Mouse (Mus musculus): ENCODE measurements around the gene Hoxd4. TPM values are rescaled to one million over a fixed set of nuclear protein-coding genes. Genes with fewer than 3 reads are reported as not detected.
A peak's percentile ranks its signal among the peaks of the same experiment; 100 is the strongest.

The Hoxd4 gene
- total RNA-seq, 2 experiments from 2014 or later = 7.0 to 18.8 TPM

DNA sequence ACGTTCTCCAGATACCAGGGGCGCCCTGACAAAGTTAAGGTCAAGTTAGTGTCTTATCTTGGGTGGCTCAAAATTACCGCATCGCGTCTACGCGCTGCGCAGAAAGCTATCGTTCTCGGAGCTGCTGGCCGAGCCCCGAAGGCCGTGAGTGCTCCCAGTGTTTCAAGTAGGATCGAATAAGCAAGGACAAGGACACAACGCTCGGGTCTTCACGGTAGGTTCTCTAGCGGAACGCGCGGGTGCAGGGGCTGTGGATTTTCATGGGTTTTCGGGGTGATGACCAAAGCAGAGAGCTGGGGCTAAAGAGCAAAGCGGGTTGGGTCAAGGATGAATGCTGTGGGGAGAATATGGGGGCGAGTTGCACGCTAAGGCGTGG is 32.1 kb upstream of the Hoxd4 start:
- no peak for DNase-seq

DNA sequence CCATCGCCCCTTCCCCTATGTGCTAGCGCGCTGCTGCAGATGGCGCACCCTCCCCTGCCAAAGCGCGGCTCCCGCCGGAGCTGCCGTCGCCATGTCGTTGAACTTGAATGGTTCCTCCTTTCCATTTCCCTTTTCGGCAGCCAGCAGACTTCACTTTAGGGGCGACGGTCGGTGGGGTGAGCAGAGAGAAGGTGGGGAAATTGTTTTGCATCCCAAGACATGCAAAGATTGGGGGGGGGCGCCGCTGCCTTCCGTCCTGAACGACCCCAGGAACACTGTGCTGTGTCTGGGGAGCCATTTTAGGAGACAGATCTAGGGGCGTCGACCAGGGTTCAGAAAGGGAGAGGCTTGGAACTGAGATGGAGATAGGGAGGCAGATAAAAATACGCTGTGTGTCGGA is 31.7 kb upstream of the Hoxd4 start:
- no peak for DNase-seq

DNA sequence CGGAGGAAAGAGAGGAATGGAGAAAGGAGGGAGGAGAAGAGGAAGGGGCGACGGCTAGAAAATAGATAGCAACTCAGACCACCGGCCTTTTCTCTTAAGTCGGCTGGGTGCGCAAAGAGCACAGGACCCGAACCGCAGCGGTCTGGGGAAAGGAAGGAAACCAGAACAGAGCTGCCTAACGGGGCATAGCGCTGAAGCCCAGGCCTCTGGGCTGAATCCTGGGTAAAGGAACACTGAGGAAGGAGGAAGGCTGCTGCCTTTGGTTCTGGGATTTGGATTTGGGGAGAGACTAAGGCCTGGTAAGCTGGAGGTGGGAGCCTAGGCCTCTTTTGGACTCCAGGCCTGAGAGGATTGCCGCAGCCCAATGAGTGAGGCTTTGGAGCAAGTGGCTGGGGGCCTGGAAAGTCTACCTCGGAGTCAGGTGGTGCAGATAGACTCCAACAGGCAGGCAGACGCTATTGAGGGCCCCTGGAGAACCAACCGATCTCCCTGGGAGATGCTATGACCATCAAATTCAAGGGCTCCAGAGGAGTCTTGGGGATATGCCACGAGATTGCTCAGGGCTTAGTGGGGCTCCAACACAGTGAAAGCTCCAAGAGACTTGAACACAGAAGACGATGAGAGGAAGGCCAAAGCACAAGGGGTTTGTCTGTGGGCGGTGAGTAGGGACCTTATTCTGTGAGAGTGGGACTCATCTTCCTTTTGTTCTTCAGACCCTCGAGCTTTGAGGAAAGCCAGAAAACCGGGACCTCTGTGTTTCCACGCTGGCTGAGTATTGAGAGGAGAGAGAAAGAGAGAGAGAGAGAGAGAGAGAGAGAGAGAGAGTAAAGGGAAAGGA is 30.9 kb upstream of the Hoxd4 start:
- no peak for DNase-seq

DNA sequence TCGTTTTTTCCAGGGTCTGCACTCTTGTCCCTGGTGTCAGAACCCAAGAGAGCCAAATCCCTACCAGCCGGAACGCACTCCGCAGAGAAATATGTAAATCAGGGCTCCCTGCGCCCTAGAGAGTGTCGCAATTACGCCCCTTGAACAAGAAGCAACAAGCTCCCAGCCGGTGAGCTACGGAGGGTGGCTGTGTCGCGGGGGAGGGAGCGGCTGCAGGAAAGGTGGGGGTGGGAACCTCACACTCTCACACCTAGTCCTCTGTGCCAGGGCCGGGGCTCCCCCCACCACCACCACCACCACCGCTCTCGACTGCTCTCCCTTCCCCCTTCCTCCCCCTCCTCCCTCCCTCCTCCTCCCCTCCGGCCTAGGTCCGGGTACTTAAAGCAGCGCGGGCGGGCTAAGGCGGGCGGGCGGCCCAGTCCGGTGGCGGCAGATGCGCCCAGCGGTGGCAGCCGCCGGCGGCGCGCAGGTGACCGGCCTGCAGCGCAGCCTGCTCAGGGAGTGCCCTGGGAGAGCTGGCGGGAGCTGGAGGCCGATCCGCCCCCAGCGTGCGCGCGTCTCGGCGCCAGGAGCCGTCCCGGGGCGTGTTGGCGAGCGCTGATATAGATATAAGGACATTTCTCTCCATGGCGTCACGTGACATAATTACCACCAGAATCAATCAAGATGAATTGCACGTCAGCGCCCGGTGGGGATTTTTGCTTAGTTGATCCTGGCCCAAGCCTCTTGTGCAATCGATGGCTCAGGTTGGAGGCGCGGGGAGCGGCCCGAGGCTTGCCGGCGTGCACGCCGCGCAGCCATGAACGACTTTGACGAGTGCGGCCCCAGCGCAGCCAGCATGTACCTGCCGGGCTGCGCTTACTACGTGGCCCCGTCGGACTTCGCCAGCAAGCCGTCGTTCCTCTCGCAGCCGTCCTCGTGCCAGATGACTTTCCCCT is 29.9 kb upstream of the Hoxd4 start:
- no peak for DNase-seq

DNA sequence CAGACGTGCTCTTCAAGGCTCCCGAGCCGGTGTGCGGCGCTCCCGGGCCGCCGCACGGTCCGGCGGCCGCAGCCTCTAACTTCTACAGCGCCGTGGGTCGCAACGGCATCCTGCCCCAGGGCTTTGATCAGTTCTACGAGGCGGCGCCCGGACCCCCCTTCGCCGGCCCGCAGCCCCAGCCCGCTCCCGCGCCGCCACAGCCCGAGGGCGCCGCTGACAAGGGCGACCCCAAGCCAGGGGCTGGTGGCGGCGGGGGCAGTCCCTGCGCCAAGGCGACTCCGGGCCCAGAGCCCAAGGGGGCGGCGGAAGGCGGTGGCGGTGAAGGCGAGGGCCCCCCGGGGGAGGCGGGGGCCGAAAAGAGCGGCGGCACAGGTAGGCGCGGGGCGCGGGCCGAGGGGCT is 28.9 kb upstream of the Hoxd4 start:
- DNase-seq = no peak

DNA sequence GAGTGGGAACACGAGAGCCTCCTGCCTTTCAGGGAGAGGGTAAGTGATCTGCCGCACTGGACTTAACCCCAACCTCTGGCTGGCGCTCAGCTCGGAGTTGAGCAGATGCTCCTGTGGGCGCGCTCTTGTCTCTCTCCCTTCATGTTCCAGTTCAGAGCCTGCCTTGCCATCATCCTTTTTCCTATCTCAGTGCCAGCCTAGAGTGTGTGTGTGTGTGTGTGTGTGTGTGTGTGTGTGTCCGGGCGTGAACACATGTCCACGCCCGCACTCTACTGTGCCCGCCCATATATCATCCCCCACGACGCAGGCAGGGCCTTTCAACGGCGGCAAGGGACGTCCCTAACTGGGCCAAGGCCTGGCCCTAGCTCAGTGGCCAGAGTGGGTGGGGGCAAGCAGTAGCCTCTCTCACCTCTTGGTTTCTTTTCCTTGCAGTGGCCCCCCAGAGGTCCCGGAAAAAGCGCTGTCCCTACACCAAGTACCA is 28.2 kb upstream of the Hoxd4 start:
- no peak for DNase-seq

DNA sequence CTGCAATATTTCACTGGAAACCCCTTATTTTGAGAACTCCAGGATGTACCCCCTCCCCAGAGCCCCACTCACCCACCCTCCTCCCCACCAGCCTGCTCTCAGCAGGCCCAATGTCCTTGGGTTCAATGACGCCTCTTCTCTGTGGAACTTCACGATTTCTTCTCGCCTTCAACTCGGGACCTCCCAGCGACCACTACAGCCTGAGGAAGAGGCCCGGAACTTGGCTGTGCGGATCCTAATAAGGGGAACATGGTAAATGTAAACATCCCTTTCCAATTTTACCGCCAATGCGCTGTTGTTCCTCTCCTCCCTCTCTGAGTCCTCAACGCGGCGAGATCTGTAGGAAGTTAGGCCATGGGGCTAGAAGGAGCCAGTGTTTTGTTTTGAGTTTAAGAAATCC is 27.6 kb upstream of the Hoxd4 start:
- DNase-seq = no peak

DNA sequence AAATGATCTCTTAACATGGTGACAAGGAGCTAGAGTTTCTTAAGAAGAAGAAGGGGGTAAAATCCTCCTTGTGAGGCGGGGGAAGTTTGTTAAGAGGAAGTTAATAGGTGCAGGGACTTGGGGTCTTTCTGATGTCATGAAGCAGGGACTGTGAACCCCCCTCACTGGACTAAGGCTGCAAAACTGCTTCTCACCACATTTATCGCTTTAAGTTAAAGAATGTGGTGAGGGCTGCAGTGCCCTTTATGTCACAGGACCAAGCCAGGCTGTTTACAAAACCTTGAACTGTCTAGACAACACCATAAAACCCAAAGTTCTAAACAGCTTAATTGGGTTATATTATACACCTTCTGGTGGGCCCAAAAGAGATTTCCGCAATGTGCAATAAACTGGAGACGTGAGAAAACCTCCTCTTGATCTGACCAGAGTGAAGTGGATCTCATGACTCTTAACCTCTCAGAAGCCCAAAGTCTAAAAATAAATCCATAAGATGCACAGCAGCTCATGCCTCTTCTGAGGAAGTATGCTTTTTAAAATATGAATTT is 26.6 kb upstream of the Hoxd4 start:
- no peak for DNase-seq

DNA sequence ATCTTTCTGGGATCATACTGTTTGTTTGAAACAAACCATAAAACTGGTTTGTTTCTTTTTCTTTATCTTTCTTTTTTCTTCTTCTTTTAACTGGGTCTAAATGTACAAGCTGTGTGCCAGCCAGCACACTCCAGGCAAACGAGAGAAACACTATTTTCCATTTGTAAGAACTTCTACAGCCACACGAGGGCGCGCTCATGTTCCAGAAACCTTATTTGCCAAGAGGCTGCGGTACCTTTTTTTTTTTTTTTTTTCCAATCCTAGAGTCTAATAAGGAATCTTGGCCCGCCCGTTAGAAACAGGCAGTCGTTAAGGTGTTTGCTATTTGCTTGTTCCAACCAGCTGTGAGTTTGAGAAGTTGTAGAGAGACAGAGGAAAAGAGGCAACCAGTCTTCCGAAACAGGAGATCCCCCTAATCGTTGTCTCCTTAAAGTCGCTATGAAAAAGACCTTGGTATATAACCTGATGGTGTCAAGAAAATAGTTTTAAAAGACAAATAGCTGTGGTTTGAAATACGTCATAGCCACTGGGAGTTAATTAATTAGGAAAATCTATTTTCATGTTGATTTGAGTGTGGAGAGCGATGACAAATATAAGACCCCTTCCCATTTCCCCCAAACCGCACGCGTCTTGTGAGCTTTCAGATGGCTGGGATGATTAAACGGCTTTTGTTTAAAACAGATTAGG is 25.3 kb upstream of the Hoxd4 start:
- peak; percentile 72 for DNase-seq

DNA sequence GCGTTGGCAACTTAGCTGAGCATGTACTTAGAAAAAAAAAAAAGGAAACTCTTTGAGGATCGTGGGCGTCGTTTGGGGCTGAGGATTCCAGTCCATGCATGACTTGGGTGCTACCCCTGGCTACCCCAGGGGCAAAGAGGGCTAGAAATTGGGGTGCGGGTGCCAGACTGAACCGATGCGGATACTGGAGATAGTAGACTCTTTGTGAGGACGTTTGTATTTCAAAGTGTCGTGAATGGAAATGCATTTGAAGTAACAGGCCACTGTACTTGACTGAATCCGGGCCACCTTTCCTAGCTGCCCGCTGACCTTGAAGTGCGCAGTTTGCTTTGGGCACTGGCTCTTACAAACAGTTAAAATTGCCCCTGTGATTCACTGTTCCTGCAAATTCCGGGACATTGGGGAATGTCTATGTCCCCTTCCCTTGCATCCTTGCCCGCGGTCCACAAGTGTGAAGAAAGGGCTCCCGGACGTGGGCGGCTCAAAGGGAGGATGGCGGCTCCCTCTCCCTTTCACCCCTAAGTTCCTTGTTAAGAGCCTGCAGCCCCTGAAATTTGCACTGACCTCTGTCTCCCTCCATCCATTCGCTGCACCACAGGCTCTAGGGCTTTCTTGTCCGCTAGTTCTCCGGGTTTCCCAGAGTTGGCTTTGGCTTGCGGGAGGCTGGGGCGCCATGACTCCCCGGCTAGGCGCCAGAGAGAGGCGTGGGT is 24.6 kb upstream of the Hoxd4 start:
- no peak for DNase-seq

DNA sequence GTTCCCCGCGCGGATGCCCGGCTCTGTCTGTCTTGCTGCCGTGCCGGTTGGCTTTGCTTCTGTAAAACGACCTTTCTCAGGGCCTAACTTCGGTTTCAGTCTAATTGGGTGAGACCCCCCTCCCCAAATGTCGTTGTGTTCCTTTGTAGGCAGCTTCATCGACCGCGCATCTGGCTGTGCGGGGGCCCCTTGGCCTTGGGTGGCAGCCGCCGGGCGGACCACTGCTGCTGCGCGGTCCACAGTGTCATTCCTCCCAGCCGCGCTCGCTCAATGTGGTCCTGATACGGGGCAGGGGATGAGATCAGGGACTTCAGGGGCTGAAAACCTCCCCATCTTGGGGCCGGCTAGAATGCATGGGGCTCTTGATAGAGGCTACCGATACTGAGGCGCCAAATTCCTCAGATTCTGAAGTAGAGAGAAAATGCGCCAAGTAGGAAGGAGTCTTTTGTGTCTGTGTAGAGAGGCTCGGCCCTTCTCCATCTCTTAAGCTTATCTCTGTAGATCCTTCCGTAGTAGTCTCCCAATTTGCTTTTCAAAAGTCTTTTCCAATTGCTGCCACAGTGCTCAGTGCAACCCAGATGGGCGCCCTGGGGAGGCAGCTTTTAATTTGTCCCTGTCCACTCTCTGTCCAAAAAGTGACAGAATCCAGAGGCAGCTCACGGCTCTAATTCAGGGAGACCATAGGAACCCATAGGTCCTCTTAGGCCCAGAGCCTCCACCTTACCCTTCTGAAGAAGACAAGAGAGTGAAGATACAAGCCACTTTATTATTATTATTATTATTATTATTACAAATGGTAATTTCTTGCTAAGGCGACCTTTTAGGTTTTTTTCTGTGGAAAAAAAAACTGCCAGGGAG is 23.8 kb upstream of the Hoxd4 start:
- DNase-seq = no peak

DNA sequence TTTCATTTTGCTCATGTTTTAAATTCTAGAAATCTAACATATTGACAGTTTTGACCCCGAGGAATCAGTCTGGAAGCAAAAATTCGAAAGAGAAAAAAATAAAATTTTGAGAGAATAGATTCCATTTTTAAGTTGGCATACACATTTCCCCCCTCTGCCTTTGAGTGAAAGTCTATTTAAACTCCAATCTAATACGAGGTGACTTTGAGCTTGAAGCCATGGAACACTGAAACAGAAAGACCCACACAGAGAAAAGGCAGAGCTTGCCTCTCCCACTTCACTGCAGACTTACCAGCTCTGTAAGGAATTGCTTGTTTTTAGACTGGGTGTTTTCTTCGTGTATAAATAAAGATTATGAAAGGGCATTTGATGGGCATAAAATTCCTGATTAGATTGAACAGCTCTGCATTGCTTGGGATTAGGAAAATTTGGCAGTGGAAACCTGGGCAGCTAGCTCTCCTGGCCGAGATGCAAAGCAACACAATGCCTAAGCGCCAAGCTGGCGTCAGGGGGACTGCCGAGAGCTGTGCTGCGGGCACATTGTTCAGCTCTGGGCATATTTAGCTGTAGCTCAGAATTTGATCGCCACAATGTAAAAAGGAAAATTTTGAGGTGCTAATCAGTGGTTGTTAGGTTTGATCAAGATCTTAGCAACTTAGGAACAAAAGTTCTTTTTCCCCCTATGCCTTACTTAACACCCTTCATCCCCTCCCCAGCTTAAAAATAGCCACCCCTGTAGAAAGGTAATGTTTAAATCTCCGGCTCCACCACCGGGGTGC is 22.7 kb upstream of the Hoxd4 start:
- DNase-seq = no peak

DNA sequence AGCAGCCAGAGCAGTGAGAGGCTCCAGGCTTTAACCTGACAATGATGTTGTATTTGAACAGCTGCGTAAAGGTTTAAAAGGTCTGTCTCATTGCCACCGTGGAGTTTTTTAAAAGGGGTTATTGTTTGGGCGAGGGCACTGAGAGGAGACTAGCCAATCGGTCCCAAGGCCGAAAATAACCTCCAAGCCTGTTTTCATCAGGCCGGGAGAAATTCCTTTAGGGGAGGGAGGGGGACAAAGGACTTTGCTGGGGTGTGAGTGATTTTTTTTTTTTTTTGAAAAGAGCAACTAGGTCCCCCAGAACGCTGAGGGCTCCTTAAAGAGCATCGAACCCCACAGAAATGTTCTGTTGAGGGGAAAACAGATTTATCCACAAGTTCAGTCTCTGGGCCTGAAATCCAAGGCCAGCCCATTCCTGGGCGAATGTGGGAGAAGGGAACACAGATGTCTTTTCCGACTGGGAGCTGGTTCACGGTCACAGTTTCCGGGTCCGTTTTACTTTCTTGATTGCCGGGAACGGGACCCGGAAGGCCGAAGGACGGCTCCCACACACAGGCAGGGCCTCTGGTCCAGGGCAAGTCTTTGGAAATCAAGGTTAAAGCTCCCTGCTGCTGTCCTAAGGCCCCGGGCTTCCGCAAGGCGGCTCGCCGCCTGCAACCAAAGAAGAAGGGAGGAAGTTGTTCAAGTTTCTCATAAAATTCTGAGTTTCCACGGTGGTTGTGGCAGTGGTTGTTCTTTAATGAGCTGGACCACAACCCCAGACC is 22.0 kb upstream of the Hoxd4 start:
- no peak for DNase-seq

DNA sequence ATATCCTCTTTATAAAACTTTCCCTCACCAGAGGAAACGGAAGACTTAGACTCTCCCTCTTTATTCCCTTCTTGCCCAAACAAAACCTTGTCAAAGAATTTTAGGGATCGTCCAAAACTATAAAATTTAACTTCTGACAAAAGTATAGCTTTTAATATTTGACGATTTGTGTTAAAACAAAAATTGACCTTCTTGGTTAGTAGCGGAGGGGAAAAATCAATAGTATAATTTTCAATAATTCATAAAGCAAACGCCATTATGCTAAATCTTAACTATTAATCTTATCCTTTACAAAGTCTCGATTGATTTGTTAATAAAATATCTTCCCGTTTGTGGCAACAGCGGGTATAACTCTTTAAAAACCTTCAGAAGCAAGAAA is 21.4 kb upstream of the Hoxd4 start:
- DNase-seq = no peak

DNA sequence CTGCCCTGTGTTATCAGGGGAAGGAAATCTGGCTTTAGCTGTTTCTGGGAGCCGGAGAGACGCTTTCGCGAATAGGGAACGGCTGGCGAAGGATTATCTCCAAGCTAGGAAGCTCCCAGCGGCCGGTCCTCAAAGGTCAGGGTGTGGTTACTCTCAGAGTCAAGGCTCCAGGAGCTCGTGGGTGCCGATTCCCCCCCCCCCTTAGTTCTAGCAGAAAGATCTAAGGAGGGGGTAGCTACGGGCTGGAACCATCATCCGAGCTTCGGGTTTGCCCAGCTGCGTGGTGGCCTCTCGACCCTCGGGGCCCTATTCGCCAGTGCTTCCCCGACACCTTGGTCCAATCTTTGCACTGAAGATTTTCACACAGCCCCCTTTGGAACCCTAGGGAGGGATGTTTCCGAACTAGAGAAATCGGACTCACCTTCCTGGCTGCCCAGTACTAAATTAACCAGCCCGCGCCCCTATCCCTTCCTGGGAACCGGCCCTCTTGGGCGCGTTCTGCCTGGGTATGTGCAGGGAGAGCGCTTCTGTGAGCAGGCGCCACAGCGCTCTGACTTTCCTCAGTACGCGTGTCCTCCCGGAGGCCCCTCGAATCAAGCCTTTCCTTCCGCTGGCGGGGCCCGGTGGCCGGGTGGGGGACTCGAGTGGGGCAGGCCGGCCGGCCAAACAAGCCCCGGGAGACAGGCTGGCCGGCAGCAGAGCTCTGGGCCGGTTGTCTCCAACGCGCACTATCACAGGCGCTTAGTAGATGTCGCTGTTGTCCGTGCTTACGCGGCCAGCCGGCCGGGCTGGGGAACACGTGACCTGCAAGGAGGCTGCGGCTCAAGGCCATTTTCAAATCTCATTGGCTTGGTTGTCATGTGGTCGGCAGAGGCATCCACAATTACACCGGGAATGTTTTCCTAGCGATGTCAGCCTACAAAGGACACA is 20.4 kb upstream of the Hoxd4 start, which contains the start of gene Hoxd10:
Gene Hoxd10 (plus strand): TSS at position 903 of the 930 bp plus-strand sequence.
- DNase-seq = peak; percentile 74

DNA sequence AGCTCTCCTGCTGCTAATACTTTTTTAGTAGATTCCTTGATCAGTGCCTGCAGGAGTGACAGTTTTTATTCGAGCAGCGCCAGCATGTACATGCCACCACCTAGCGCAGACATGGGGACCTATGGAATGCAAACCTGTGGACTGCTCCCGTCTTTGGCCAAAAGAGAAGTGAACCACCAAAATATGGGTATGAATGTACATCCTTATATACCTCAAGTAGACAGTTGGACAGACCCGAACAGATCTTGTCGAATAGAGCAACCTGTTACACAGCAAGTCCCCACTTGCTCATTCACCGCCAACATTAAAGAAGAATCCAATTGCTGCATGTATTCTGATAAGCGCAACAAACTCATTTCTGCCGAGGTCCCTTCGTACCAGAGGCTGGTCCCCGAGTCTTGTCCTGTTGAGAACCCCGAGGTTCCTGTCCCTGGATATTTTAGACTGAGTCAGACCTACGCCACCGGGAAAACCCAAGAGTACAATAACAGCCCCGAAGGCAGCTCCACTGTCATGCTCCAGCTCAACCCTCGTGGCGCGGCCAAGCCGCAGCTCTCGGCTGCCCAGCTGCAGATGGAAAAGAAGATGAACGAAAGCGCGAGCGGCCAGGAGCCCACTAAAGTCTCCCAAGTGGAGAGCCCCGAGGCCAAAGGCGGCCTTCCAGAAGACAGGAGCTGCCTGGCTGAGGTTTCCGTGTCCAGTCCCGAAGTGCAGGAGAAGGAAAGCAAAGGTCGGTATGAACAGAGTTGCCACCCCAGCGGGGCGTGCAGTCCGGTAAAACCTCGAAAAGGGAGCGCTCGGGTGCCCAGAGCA is 19.5 kb upstream of the Hoxd4 start:
- no peak for DNase-seq

Data from adrenal gland, postnatal 10 days (tissue).